ENCODE assay signal across 17 mouse cellular contexts in genomic region chr15:67048148-67048547, GRCm38 (mm10).
DNase-seq lines count a peak whose midpoint lies in the region; ATAC-seq and TF ChIP-seq lines count a peak whose summit lies in the region.
"Had no signal": no experiment of that assay in that cellular context is flagged by ENCODE, and none has a peak within 500 bp of the region (broad histone marks: within the 10 kb centered on the region; RNA-seq: fewer than 3 reads in every experiment).

No protein-coding gene starts in this region.

- WGBS in lung, adult 2 months: 74% methylated on average over 5 of the region's 5 CpGs
- WGBS in heart, embryonic 11.5 days (ENCODE audit: insufficient replicate concordance): 87% methylated on average over 5 of the region's 5 CpGs

- DNase-seq in lung, adult 18-20 months: peak; percentile 16 to 58
- DNase-seq in lung, adult 2 months: no peak
- peak; percentile 25 to 35 for DNase-seq in lung, postnatal 4 days
- DNase-seq in spleen, postnatal 36 days (ENCODE audit: low spot score in 2 of 2): no peak
- no peak for DNase-seq in thymus, postnatal 4 days
- DNase-seq: adrenal gland, adult 2 months; cerebellum, adult 8-10 months; spleen, adult 18-20 months; thymus, postnatal 25 days had no signal

- no peaks in the 10 kb centered on the region for H3K36me3 ChIP-seq in heart, embryonic 11.5 days (ENCODE audit: control insufficient read depth, insufficient read depth, low read length)
- H3K36me3 ChIP-seq: kidney, embryonic 15.5 days; limb, embryonic 15.5 days; midbrain, embryonic 13.5 days had no signal

- H3K4me2 ChIP-seq in heart, embryonic 11.5 days: no peak overlapping the region
- H3K4me2 ChIP-seq: forebrain, embryonic 13.5 days; kidney, embryonic 15.5 days; limb, embryonic 15.5 days; midbrain, embryonic 13.5 days had no signal

- TF ChIP-seq POLR2A in lung, adult 2 months (IDR thresholded peaks at IDR 0.05; ENCODE audit: borderline replicate concordance, extremely low read depth, low read depth, low read length): no peak

- H3K4me3 ChIP-seq in lung, adult 2 months (replicated peaks; ENCODE audit: extremely low read depth, low read depth, low read length): no peak overlapping the region
- no peak overlapping the region for H3K4me3 ChIP-seq in heart, embryonic 11.5 days (ENCODE audit: low read depth, low read length)
- H3K4me3 ChIP-seq: forebrain, embryonic 13.5 days; kidney, embryonic 15.5 days; limb, embryonic 15.5 days; midbrain, embryonic 13.5 days had no signal

- no peak overlapping the region for H3K9ac ChIP-seq in heart, embryonic 11.5 days (ENCODE audit: low read depth, low read length)
- H3K9ac ChIP-seq: forebrain, embryonic 13.5 days; kidney, embryonic 15.5 days; limb, embryonic 15.5 days; midbrain, embryonic 13.5 days had no signal

- no peaks in the 10 kb centered on the region for H3K9me3 ChIP-seq in heart, embryonic 11.5 days (replicated peaks; ENCODE audit: control insufficient read depth, low read length)
- H3K9me3 ChIP-seq: forebrain, embryonic 13.5 days; kidney, embryonic 15.5 days; limb, embryonic 15.5 days; midbrain, embryonic 13.5 days had no signal

- no peaks in the 10 kb centered on the region for H3K4me1 ChIP-seq in lung, adult 2 months (ENCODE audit: control insufficient read depth, insufficient read depth, low read length)
- no peaks in the 10 kb centered on the region for H3K4me1 ChIP-seq in heart, embryonic 11.5 days (ENCODE audit: control insufficient read depth, insufficient read depth, low read length)
- H3K4me1 ChIP-seq: forebrain, embryonic 13.5 days; midbrain, embryonic 13.5 days had no signal

- H3K27me3 ChIP-seq in heart, embryonic 11.5 days (ENCODE audit: control insufficient read depth, insufficient read depth, low read length): no peaks in the 10 kb centered on the region
- H3K27me3 ChIP-seq: forebrain, embryonic 13.5 days; kidney, embryonic 15.5 days; limb, embryonic 15.5 days; midbrain, embryonic 13.5 days had no signal

- ATAC-seq in hematopoietic stem cell, adult 5-6 weeks (replicated peaks in 1 of 2; ENCODE audit: insufficient read depth in 1 of 2, low FRiP score in 2 of 2, low TSS enrichment in 1 of 2, low read depth in 1 of 2, poor library complexity in 2 of 2, severe bottlenecking in 2 of 2): peak; percentile 6 to 30; a peak in 1 of 4 replicates
- no peak for ATAC-seq in heart, embryonic 11.5 days (replicated peaks; ENCODE audit: insufficient number of reproducible peaks, low FRiP score, low TSS enrichment)
- ATAC-seq: forebrain, embryonic 13.5 days; hindbrain, embryonic 16.5 days; midbrain, embryonic 13.5 days had no signal

- TF ChIP-seq CTCF in lung, adult 2 months (IDR thresholded peaks at IDR 0.05; ENCODE audit: insufficient read depth, low read length): no peak

- no peak overlapping the region for H3K27ac ChIP-seq in heart, embryonic 11.5 days (ENCODE audit: low read depth, low read length)
- H3K27ac ChIP-seq: forebrain, embryonic 13.5 days; kidney, embryonic 15.5 days; limb, embryonic 15.5 days; midbrain, embryonic 13.5 days; stomach, postnatal 0 days had no signal

Comparison
In these comparisons a context has a peak if more than half of its experiments do, and no peak if none do; other contexts are left out.
1. DNase-seq: peak in lung, adult 18-20 months (2 of 2) and lung, postnatal 4 days (2 of 2); none in lung, adult 2 months (single experiment), spleen, postnatal 36 days (0 of 2) and thymus, postnatal 4 days (single experiment).